Mouse (Mus musculus) erythroblast, embryonic 14.5 days (primary cell): Measurements from ENCODE around the gene Usp35.

ENCODE experiments used
- GATA1 ChIP-seq: IDR thresholded peaks from 2 replicates; pipeline ENCODE4 v1.6.1; 2012; ENCODE audit warnings: low read length, inconsistent platforms, mixed read lengths
- TAL1 ChIP-seq: IDR thresholded peaks from 3 replicates; pipeline ENCODE4 v1.6.1; 2012; ENCODE audit warnings: low read length, inconsistent platforms, mixed read lengths

DNA sequence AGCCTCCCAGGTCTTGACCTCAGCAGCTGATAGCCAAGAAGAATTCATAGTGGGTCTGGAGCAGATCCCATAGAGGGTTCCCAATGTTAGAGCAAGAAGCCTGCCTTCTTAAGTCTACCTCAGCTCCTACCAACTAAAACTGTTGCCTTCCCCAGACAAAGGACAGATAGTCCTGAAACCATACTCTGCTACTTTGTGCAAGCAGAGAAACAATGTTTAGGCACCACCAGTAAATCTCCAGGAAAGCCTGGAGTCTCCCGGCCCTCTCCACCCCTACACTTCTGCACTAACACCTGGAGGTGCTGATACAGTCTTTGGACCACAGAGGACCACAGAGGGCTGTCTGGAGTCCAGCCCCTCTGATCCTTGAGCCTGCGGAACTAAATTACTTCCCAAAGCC lies 12.8 kb upstream of the Usp35 start:
- TF ChIP-seq GATA1: no peak
- no peak for TF ChIP-seq TAL1
